Mouse (Mus musculus): ENCODE measurements around the gene Pfn1. TPM values are rescaled to one million over a fixed set of nuclear protein-coding genes. Genes with fewer than 3 reads are reported as not detected.

The Pfn1 gene
- polyA plus RNA-seq (2016; fragmentation: Nextera tagmentation; extraction: Ambion mirVana) = 1,843 and 1,871 TPM in 2 replicates

DNA sequence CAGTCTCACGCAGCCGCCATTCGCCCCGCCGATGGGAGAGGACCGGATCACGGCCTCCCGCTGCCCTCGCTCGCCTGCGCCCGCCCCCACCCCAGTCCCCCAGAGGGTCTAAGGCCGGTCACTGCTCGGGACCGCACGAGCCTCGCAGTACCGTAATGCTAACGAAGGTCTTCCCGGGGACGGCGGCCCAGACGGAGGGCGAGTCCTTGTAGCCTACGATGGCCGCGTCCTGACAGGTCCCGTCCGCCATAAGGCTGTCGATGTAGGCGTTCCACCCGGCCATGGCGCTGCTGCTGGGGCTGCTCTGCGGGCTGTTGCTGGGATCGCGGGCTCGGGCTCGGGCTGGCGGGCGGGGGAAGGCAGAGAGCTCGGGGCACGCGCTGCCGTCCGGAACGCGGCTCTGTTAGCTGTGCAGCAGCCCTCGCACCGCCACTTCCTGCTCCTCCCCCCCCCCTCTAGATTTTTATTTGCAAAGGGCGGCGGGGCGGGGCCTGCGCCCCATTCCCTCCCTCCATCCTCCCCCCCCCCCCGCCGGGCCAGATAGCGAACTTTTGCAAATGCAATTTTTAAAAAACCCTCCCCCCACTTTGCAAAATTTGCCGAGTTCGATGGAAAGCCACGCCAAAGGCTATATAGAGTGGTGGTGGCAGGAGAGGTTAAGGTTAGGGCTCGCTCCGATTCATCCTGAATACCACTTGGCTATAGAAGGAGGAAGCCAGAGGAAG lies at the start of gene Pfn1:
Gene Pfn1, minus strand, starts transcription at position 447 of the 725 bp plus-strand sequence.
- H3K27ac ChIP-seq = peak within 1 kb of the TSS; percentile 99
- no peaks in the 10 kb centered on the region for H3K27me3 ChIP-seq (ENCODE audit: poor library complexity, severe bottlenecking)
- H3K4me1 ChIP-seq = peaks cover 75% of the 10 kb centered on the region
- H3K36me3 ChIP-seq (replicated peaks) = peaks cover 41% of the 10 kb centered on the region
- under 1% methylated on average over 61 of the region's 61 CpGs for WGBS
- peak within 1 kb of the TSS; percentile 99 for H3K4me3 ChIP-seq
- no peaks in the 10 kb centered on the region for H3K9me3 ChIP-seq
- peak; percentile 80 for DNase-seq (ENCODE audit: extremely low spot score, low spot score)

DNA sequence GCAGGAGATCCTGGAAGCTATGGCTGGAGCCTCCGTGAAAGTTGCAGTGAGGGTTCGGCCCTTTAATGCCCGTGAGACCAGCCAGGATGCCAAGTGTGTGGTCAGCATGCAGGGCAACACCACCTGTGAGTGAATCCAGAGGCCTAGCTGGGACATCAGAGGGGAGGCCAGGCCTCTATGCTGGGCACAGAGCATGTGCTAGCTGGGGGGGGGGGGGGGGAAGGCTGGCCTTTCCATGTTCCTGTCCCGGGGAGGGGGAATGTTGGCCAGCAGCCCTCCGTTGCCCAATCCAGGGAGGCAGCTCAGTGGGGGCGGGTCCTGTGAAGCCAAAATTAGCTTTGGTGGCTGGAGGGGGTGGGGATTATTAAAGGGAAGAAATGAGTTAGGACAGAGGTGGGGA lies 48.3 kb upstream of the Pfn1 start:
- no peaks in the 10 kb centered on the region for H3K27me3 ChIP-seq (ENCODE audit: poor library complexity, severe bottlenecking)
- H3K27ac ChIP-seq = peak overlapping the region; percentile 40; the same call in 1 of the 2 replicates
- WGBS = 86% methylated on average over 6 of the region's 6 CpGs
- peaks cover 33% of the 10 kb centered on the region for H3K4me1 ChIP-seq
- H3K4me3 ChIP-seq = no peak overlapping the region
- DNase-seq (ENCODE audit: extremely low spot score, low spot score) = no peak
- no peaks in the 10 kb centered on the region for H3K9me3 ChIP-seq
- peaks cover 56% of the 10 kb centered on the region for H3K36me3 ChIP-seq (replicated peaks)

DNA sequence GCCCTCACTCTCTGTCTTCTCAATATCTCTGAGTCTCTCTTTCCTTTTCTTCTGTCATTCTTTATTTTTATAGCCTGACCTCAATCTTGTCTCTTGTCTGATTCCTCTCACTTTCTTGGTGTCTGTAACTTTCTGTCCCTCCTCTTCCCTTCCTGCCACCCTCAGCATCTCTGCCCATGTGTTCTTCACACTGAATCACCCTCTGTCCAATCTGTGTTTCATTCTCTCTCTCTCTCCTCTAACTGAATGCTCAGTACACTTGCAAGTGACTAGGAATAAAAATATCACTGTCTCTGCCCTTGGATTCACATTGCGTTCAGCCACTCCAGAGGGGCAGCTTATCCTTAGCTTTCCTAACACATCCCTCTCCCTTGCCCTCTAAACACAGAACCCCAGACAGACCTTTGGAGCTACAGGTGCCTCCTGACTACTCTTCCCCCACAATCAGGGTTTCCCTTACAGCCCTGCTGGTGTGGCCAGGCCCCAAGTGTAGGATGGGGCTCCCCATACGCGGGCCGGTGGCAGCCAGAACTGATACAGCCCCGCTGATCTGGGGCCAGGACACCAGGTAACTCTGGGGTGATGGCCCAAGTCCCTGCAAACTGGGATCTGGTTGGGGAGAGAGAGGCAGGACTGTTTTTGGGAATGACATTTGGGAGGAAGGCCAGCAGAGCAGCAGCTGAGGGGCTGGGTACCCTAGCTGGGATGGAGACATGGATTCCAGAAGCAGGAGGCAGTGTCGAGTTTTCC lies 47.7 kb upstream of the Pfn1 start:
- H3K36me3 ChIP-seq (replicated peaks) = peaks cover 49% of the 10 kb centered on the region
- DNase-seq (ENCODE audit: extremely low spot score, low spot score) = no peak
- H3K27ac ChIP-seq = peak overlapping the region; percentile 95
- H3K27me3 ChIP-seq (ENCODE audit: poor library complexity, severe bottlenecking) = no peaks in the 10 kb centered on the region
- WGBS = 81% methylated on average over 6 of the region's 6 CpGs
- peaks cover 33% of the 10 kb centered on the region for H3K4me1 ChIP-seq
- no peaks in the 10 kb centered on the region for H3K9me3 ChIP-seq
- peak overlapping the region; percentile 95 for H3K4me3 ChIP-seq

DNA sequence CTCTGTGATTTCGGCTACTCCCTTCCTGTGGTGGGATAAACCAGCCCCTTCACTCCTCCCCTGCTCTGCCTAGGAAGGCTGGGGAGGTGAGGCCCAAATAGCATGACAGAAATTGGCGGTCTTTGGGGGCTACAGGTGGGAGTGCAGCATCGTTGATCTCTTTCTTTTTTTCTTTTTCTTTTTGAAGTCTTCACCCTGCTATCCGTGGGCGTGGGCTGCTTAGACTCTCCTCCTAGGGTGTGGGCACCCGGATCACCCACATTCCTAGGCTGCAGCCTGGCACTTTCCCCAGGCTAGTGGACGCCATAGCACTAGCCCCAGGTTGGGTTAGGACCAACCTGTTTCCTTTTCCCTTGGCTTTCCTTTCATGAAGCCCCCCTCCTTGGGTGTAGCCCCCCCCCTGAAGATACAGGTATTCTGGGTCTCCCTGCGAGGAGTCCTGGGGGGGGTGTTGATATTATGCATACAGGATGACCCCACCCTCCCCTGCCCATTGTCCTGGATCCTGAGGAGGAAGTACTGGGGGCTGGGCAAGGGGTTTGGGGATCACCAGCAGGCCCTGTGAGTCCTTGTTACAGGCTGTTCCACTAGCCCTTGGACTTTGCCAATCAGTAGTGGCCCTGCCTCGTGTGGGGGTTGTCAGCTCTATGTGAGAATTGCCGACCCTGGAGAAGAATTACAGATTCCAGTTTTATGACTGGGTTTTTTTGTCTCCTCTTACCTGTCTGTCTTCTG lies 46.9 kb upstream of the Pfn1 start:
- Histone ChIP-seq H3K9me3 (no peaks in the 10 kb centered on the region), H3K27me3 (ENCODE audit: poor library complexity, severe bottlenecking) (no peaks in the 10 kb centered on the region), H3K36me3 (replicated peaks) (peaks cover 42% of the 10 kb centered on the region), H3K4me3 (peak overlapping the region; percentile 95), H3K4me1 (peaks cover 33% of the 10 kb centered on the region), H3K27ac (peak overlapping the region; percentile 95)
- DNase-seq (ENCODE audit: extremely low spot score, low spot score) = no peak
- 17% methylated on average over 10 of the region's 10 CpGs for WGBS

DNA sequence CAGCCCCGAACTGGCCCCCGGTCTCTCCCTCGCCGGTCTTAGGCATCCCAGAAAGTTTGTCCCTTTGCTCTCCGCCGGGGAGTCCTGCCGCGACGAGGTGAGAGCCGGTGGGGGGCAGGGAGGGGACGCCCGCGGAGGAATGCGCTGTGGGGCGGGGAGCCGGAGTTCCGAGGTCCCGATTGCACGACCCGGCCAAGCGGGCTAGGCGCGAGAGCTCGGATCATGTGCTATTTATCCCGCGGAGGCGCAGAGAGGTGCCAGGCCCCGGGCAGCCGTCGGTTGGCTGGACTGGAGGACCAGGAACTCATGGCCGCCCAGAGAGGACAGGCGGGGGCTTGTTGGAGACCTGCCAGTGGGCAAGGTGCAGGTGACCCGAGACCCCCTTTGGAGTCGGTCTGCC lies 46.2 kb upstream of the Pfn1 start:
- no peaks in the 10 kb centered on the region for H3K9me3 ChIP-seq
- WGBS = under 1% methylated on average over 34 of the region's 34 CpGs
- H3K4me1 ChIP-seq = peaks cover 33% of the 10 kb centered on the region
- H3K27ac ChIP-seq = peak overlapping the region; percentile 95
- no peaks in the 10 kb centered on the region for H3K27me3 ChIP-seq (ENCODE audit: poor library complexity, severe bottlenecking)
- peaks cover 34% of the 10 kb centered on the region for H3K36me3 ChIP-seq (replicated peaks)
- H3K4me3 ChIP-seq = peak overlapping the region; percentile 95
- DNase-seq (ENCODE audit: extremely low spot score, low spot score) = peak; percentile 62

DNA sequence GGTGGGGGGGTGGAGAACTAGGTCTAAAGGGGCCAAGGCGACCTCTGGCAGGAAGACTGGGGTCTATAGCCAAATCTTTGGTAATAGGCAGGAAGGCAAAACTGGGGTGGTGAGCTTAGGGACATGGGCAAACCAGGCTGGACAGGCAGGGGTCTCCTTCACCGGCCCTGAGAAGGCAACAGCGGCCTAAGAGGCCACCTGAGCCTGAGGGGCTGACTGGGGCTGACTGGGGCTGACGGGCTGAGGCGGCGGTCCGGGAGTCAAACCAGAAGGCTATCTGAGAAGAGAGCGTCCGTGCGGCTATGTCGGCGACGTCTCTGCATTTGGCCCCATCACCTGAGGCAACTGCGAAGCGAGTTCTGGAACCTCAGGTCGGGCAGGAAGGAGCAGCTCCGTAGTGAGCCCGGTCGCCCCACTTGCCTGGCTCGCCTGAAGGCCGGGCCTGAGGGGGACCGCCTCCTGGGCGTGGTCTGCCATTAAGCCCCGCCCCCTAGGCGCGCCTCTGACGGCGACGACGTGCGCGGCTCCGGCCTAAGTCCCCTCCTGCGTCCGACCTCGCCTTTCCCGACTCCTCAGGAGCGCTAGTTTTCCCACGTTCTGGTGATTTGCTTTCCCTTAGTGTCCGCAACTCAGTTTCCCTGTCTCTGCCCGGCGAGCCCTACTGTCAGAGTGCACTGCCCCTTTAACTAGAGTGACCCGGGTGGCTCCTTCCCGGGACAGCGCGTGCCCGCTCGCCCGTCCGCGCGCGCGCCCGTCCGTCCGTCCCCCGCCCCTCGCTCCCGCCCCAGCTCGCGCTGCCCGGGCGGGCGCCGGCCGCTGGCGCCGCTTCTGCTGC lies 45.5 kb upstream of the Pfn1 start, which contains the start of the genes Inca1 and Kif1c:
Gene Inca1, minus strand, starts transcription at position 434 of the 835 bp plus-strand sequence.
Gene Kif1c, plus strand, starts transcription at position 827 of the 835 bp plus-strand sequence.
- Histone ChIP-seq H3K27me3 (ENCODE audit: poor library complexity, severe bottlenecking) (no peaks in the 10 kb centered on the region), H3K36me3 (replicated peaks) (peaks cover 27% of the 10 kb centered on the region), H3K27ac (peak within 1 kb of the TSS; percentile 95), H3K4me3 (peak within 1 kb of the TSS; percentile 95), H3K4me1 (peaks cover 33% of the 10 kb centered on the region), H3K9me3 (no peaks in the 10 kb centered on the region)
- DNase-seq (ENCODE audit: extremely low spot score, low spot score) = peak; percentile 90
- 1% methylated on average over 69 of the region's 69 CpGs for WGBS

DNA sequence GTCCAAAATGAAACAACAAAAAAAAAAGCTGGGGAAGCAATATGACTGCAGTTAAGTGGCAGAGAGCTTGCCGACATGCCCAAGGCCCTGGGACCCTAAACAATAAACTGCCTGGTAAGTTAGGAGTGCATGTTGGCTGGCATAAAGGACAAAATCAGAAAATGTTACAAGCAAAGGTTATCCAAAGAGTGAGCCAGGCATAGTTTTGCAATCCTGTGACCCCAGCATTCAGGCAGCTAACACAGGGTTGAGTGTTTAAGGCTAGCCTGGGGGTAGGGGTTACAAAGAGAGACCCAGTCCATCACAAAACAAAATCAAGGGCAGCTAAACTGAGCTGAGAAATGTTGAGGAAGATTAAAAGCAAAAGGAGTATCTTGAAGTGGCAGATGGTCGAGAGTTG lies 44.6 kb upstream of the Pfn1 start:
- DNase-seq (ENCODE audit: extremely low spot score, low spot score) = no peak
- Histone ChIP-seq H3K4me1 (peaks cover 33% of the 10 kb centered on the region), H3K36me3 (replicated peaks) (peaks cover 18% of the 10 kb centered on the region), H3K4me3 (0 out of 2 replicates have a peak overlapping the region, but pooled peaks have one; percentile 95), H3K9me3 (no peaks in the 10 kb centered on the region), H3K27me3 (ENCODE audit: poor library complexity, severe bottlenecking) (no peaks in the 10 kb centered on the region), H3K27ac (no peak overlapping the region)
- 74% methylated on average over 2 of the region's 2 CpGs for WGBS

DNA sequence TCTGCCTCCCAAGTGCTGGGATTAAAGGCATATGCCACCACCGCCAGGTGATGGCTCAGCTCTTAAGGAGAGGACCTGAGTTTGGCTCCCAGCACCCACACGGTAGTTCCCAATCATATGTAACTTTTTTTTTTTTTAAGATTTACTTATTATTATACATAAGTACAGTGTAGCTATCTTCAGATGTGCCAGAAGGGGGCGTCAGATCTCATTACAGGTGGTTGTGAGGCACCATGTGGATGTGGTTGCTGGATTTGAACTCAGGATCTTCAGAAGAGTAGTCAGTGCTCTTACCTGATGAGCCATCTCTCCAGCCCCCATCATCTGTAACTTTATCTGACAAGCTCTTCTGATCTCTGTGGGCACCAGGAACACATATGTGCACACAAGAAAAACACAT lies 42.9 kb upstream of the Pfn1 start:
- 70% methylated on average over 3 of the region's 3 CpGs for WGBS
- Histone ChIP-seq H3K27ac (no peak overlapping the region), H3K4me1 (peaks cover 27% of the 10 kb centered on the region), H3K9me3 (no peaks in the 10 kb centered on the region), H3K27me3 (ENCODE audit: poor library complexity, severe bottlenecking) (no peaks in the 10 kb centered on the region), H3K4me3 (no peak overlapping the region), H3K36me3 (replicated peaks) (peaks cover 1% of the 10 kb centered on the region; the same call in 1 of the 2 replicates)
- DNase-seq (ENCODE audit: extremely low spot score, low spot score) = no peak

DNA sequence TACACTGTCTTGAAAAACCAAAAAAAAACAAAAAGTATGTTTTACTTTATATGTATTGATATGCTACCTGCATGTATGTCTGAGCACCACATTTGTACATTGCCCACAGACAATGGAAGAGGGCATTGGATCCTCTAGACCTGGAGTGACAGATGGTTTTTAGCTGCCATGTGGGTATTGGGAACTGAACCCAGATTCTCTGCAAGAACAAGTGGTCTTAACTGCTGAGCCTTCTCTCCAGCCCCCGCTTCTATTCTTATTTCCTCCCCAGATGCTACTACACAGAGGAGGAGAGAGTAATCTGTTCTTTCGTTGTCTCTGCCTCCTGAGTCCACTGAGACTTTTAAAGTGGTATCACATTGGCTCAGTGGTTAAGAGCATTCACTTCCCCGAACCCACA lies 39.1 kb upstream of the Pfn1 start:
- Histone ChIP-seq H3K9me3 (no peaks in the 10 kb centered on the region), H3K27me3 (ENCODE audit: poor library complexity, severe bottlenecking) (no peaks in the 10 kb centered on the region; the same call in 1 of the 2 replicates), H3K27ac (no peak overlapping the region), H3K4me1 (peaks cover 13% of the 10 kb centered on the region), H3K4me3 (no peak overlapping the region), H3K36me3 (replicated peaks) (no peaks in the 10 kb centered on the region)
- no peak for DNase-seq (ENCODE audit: extremely low spot score, low spot score)
- WGBS = 72% methylated on average over 3 of the region's 3 CpGs

DNA sequence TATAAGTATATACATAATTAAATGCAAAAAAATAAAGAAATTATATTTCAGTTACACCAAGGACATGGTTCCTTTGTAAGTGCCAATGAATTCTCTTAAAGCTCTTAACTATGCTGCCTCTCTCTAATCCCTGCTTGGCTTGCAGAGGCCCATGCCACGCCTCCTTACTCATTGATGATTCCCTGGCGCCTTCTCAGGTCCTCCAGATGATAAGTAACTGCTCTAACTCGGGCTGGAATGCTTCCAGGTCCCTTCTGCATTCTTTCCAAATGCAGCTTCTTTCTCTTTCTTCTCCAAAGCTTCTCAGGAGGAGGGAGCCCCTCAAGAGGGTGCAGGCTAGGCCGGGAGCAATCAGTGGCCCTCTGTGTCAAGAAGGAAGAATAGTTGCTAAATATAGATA lies 35.1 kb upstream of the Pfn1 start:
- Histone ChIP-seq H3K9me3 (no peaks in the 10 kb centered on the region), H3K4me3 (no peak overlapping the region), H3K36me3 (replicated peaks) (peaks cover 11% of the 10 kb centered on the region), H3K27ac (no peak overlapping the region), H3K27me3 (ENCODE audit: poor library complexity, severe bottlenecking) (no peaks in the 10 kb centered on the region; the same call in 1 of the 2 replicates), H3K4me1 (peaks cover 37% of the 10 kb centered on the region)
- DNase-seq (ENCODE audit: extremely low spot score, low spot score) = no peak
- 48% methylated on average over 4 of the region's 4 CpGs for WGBS

DNA sequence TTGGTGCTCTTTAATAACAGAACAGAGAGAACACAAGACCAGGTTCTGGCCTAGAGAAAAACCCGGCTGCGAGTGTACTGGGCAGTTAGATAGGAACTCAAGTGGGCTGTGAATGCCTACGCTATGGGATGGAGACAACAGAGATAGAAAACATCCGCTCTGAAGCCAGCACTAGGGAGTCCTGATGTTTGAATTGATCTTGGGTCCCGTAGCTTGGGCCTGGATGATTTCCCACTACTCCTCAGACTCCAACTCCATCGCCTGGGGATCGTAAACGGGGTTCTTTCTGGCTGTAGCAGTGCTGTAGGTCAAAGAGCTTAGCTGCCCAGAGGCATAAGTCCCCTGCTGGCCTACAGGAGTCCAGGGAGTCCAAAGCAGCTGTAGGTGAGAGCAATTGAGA lies 33.9 kb upstream of the Pfn1 start:
- Histone ChIP-seq H3K36me3 (replicated peaks) (peaks cover 23% of the 10 kb centered on the region), H3K27me3 (ENCODE audit: poor library complexity, severe bottlenecking) (no peaks in the 10 kb centered on the region; the same call in 1 of the 2 replicates), H3K4me3 (peak overlapping the region; percentile 92), H3K9me3 (no peaks in the 10 kb centered on the region), H3K27ac (peak overlapping the region; percentile 92), H3K4me1 (peaks cover 38% of the 10 kb centered on the region)
- 15% methylated on average over 8 of the region's 8 CpGs for WGBS
- no peak for DNase-seq (ENCODE audit: extremely low spot score, low spot score)
